Mouse (Mus musculus) liver, embryonic 14.5 days (tissue): ENCODE measurements at regions not wholly inside any gene's neighbourhood (a gene's known extent, or its start where the extent isn't known, plus 50 kb on each side); places are given as distances from the start of the nearest gene placed in this dataset.

Source experiments
- ATAC-seq: fragments of 200-750 bp; cut with Nextera tagmentation; 2 replicates; pipeline ENCODE4 v1.8.0; 2017; ENCODE audit warnings: moderate number of reproducible peaks, mild to moderate bottlenecking, moderate library complexity; ENCODE audit not compliant: insufficient read depth
- DNase-seq, 3 experiments: peaks; one replicate each; pipeline ENCODE4 v3.0.0-alpha.2; 2012 to 2013; ENCODE audit warnings: low read depth in 3 of 3, low spot score in 3 of 3
- H3K27ac ChIP-seq: fragments of 300-500 bp; sonication (generic); 2 replicates; pipeline ENCODE4 v1.5.1; 2014; ENCODE audit warnings: moderate library complexity, mild to moderate bottlenecking, control low read depth, inconsistent platforms
- H3K27me3 ChIP-seq: fragments of 300-500 bp; sonication (generic); 2 replicates; pipeline ENCODE4 v1.6.1; 2014; ENCODE audit warnings: mild to moderate bottlenecking, low read length, moderate library complexity; ENCODE audit not compliant: control insufficient read depth, insufficient read depth
- H3K36me3 ChIP-seq: fragments of 300-500 bp; sonication (generic); replicated peaks from 2 replicates; pipeline ENCODE4 v1.6.1; 2014; ENCODE audit warnings: low read depth; ENCODE audit not compliant: control insufficient read depth, insufficient read depth
- H3K4me1 ChIP-seq, 2 experiments: fragments of 200-500 bp in 1 of 2; fragments of 300-500 bp in 1 of 2; sonication (generic) in 1 of 2; replicated peaks; 2 replicates each; pipeline ENCODE4 v1.6.1; 2012 to 2014; ENCODE audit warnings: antibody characterized with exemption in 1 of 2, inconsistent platforms in 1 of 2, low read length in 1 of 2; ENCODE audit not compliant: control insufficient read depth in 2 of 2, insufficient read depth in 2 of 2
- H3K4me2 ChIP-seq: fragments of 300-500 bp; sonication (generic); 2 replicates; pipeline ENCODE4 v1.6.1; 2014; ENCODE audit warnings: low read depth, mild to moderate bottlenecking, control low read depth, moderate library complexity
- H3K4me3 ChIP-seq, 2 experiments: fragments of 200-500 bp in 1 of 2; fragments of 300-500 bp in 1 of 2; sonication (generic) in 1 of 2; 2 replicates each; pipeline ENCODE4 v1.5.1; 2012 to 2014; ENCODE audit warnings: low read depth in 2 of 2, low read length in 2 of 2, mild to moderate bottlenecking in 2 of 2, control low read depth in 1 of 2, inconsistent platforms in 1 of 2, moderate library complexity in 1 of 2; ENCODE audit not compliant: insufficient read depth in 1 of 2
- H3K9ac ChIP-seq: fragments of 300-500 bp; sonication (generic); replicated peaks from 2 replicates; pipeline ENCODE4 v1.6.1; 2014; ENCODE audit warnings: mild to moderate bottlenecking, control low read depth, moderate library complexity
- H3K9me3 ChIP-seq: fragments of 300-500 bp; sonication (generic); 2 replicates; pipeline ENCODE4 v1.6.1; 2016; ENCODE audit warnings: low read length, mixed read lengths; ENCODE audit not compliant: control insufficient read depth
- CTCF ChIP-seq: IDR thresholded peaks from 2 replicates; pipeline ENCODE4 v1.5.1; 2016; ENCODE audit warnings: antibody characterized with exemption, low read depth, control low read depth
- EP300 ChIP-seq: IDR thresholded peaks from 2 replicates; pipeline ENCODE4 v1.6.1; 2016; ENCODE audit warnings: antibody characterized with exemption, low read depth
- WGBS: fragments of 180-500 bp; shearing (Covaris S2); extraction: QIAGEN DNeasy Blood & Tissue Kit; methylation state at CpG from one replicate; pipeline ENCODE4 v1.1.7; 2014; ENCODE audit not compliant: insufficient replicate concordance; 5-methylcytosine and 5-hydroxymethylcytosine counted together

- Histone ChIP-seq H3K27ac (no peak overlapping the region), H3K36me3 (no peaks in the 10 kb centered on the region), H3K9ac (no peak overlapping the region), H3K4me3 (no peak overlapping the region), H3K27me3 (peaks cover 3% of the 10 kb centered on the region; the same call in 1 of the 2 replicates), H3K9me3 (no peaks in the 10 kb centered on the region), H3K4me1 (no peaks in the 10 kb centered on the region), H3K4me2 (no peak overlapping the region)
- no peak for ATAC-seq
- no peak for DNase-seq
- WGBS, result 59% methylated on average over 13 of the region's 13 CpGs
- TF ChIP-seq EP300 (no peak), CTCF (no peak)
Observed at GRCm38 (mm10) chr4:114676908-114677898, 144.3 kb upstream of the Gm12830 start.

GRCm38 (mm10) chr4:114678053-114678941 lies 143.2 kb upstream of the Gm12830 start:
- DNase-seq, result no peak
- no peak for ATAC-seq
- no peak overlapping the region for H3K9ac ChIP-seq
- H3K4me1 ChIP-seq, result no peaks in the 10 kb centered on the region
- no peak overlapping the region for H3K27ac ChIP-seq
- WGBS, result 61% methylated on average over 8 of the region's 8 CpGs
- no peaks in the 10 kb centered on the region for H3K9me3 ChIP-seq
- no peak overlapping the region for H3K4me3 ChIP-seq
- TF ChIP-seq CTCF (no peak), EP300 (no peak)
- peaks cover 3% of the 10 kb centered on the region; the same call in 1 of the 2 replicates for H3K27me3 ChIP-seq
- no peak overlapping the region for H3K4me2 ChIP-seq
- H3K36me3 ChIP-seq, result no peaks in the 10 kb centered on the region

- H3K27me3 ChIP-seq, result peaks cover 3% of the 10 kb centered on the region; the same call in 1 of the 2 replicates
- no peak overlapping the region for H3K4me3 ChIP-seq
- H3K9me3 ChIP-seq, result no peaks in the 10 kb centered on the region
- ATAC-seq (no peak), DNase-seq (no peak)
- H3K4me1 ChIP-seq, result no peaks in the 10 kb centered on the region
- H3K36me3 ChIP-seq, result no peaks in the 10 kb centered on the region
- no peak overlapping the region for H3K27ac ChIP-seq
- 40% methylated on average over 6 of the region's 6 CpGs for WGBS
- H3K9ac ChIP-seq, result no peak overlapping the region
- TF ChIP-seq EP300, result no peak
- no peak for TF ChIP-seq CTCF
- no peak overlapping the region for H3K4me2 ChIP-seq
Observed at GRCm38 (mm10) chr4:114680360-114680759, 141.2 kb upstream of the Gm12830 start.

- WGBS, result 53% methylated on average over 7 of the region's 7 CpGs
- Histone ChIP-seq H3K9me3 (no peaks in the 10 kb centered on the region), H3K4me1 (no peaks in the 10 kb centered on the region), H3K36me3 (no peaks in the 10 kb centered on the region), H3K4me2 (no peak overlapping the region), H3K4me3 (no peak overlapping the region), H3K27me3 (peaks cover 5% of the 10 kb centered on the region; the same call in 1 of the 2 replicates), H3K27ac (no peak overlapping the region), H3K9ac (no peak overlapping the region)
- no peak for TF ChIP-seq EP300
- TF ChIP-seq CTCF, result no peak
- DNase-seq (no peak), ATAC-seq (no peak)
Observed at GRCm38 (mm10) chr4:114682955-114683354, 138.6 kb upstream of the Gm12830 start.

- no peak for TF ChIP-seq EP300
- no peak for TF ChIP-seq CTCF
- H3K36me3 ChIP-seq, result no peaks in the 10 kb centered on the region
- no peaks in the 10 kb centered on the region for H3K4me1 ChIP-seq
- H3K9me3 ChIP-seq, result no peaks in the 10 kb centered on the region
- WGBS, result 54% methylated on average over 5 of the region's 5 CpGs
- H3K27me3 ChIP-seq, result peaks cover 5% of the 10 kb centered on the region; the same call in 1 of the 2 replicates
- no peak overlapping the region for H3K27ac ChIP-seq
- no peak overlapping the region for H3K9ac ChIP-seq
- DNase-seq, result no peak
- H3K4me3 ChIP-seq, result no peak overlapping the region
- ATAC-seq, result no peak
- no peak overlapping the region for H3K4me2 ChIP-seq
Observed at GRCm38 (mm10) chr4:114683696-114684095, 137.8 kb upstream of the Gm12830 start.
